Mouse (Mus musculus): ENCODE measurements at regions not wholly inside any gene's neighbourhood (a gene's known extent, or its start where the extent isn't known, plus 50 kb on each side); places are given as distances from the start of the nearest gene placed in this dataset.

DNA sequence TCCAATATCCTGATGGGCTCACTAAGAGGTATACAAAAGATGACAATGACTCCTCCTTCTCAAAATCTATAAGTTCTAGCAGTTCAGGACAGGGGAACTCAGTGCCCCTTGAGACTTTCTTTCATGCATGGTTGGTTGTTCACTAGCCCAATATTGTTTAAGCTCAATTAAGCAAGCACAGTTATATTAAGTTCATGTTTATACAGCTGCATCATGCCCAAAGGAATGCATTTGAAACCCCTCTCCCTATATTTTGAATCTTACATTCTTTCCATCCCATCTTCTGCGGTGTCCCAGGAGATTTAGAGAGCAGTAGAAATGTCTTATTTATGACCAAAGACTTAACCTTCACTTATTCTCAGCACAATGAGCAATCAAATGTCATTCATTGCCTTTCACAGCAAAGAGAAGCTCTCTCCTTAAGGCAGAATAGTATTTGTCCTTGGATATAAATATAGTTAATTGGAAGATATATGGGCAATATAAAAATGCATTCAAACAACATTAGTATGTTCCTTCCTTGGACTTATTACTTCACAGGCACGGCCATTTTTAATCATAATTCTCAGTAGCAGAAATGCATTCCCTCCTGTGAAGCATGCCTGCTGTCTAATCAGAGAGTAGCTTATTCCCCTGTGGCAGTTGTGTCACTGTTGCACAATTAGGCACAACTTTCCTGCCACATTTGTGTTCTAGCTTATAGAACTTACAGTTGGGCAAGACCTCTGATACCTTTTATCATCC lies 455.8 kb upstream of the N6amt1 start:
- no peak for TF ChIP-seq MAFK (IDR thresholded peaks at IDR 0.05; ENCODE audit: insufficient read depth, low read depth, low read length)
- Histone ChIP-seq H3K9me3 (ENCODE audit: control insufficient read depth, insufficient read depth, low read depth, low read length) (no peaks in the 10 kb centered on the region), H3K4me3 (ENCODE audit: insufficient read depth in 1 of 2, low read depth in 1 of 2, low read length in 2 of 2, poor library complexity in 1 of 2, severe bottlenecking in 1 of 2) (no peak overlapping the region), H3K27ac (ENCODE audit: insufficient read depth, low read depth, low read length, poor library complexity, severe bottlenecking) (no peak overlapping the region), H3K9ac (ENCODE audit: insufficient read depth, low read depth, low read length, poor library complexity, severe bottlenecking) (no peak overlapping the region), H3K4me1 (ENCODE audit: control insufficient read depth in 2 of 2, insufficient read depth in 2 of 2, low read length in 2 of 2, poor library complexity in 1 of 2) (no peaks in the 10 kb centered on the region), H3K36me3 (ENCODE audit: control insufficient read depth, insufficient read depth, low read length, poor library complexity, severe bottlenecking) (no peaks in the 10 kb centered on the region)
- in situ Hi-C loops (cut with MboI; ENCODE audit: low sequenced_read_pairs in 2 of 2, unreplicated experiment in 2 of 2): no loop called here
- no peak for DNase-seq (ENCODE audit: low read depth, low spot score)

DNA sequence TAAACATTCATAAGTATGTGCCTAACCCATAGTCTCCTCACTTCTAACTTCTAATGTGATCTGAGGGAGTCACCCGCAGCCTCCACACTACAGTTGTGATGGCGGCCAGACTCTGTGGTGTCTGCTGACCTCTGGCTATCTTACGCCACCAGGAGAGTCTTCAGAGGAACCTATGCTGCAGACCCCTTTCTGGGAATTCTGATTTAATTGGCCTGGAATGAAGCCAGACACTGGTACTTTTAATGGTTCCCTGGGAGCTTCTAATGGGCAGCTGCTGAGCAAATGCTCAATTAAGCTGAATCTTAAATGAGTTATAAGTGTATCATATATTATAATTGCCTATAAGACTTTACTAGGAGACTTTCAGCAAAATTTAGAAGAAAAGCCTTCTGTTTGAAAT lies 459.0 kb upstream of the N6amt1 start:
- in situ Hi-C loops (cut with MboI; ENCODE audit: low sequenced_read_pairs in 2 of 2, unreplicated experiment in 2 of 2): no loop called here

GRCm38 (mm10) chr16:86894333-86894732 lies 459.7 kb upstream of the N6amt1 start:
- Histone ChIP-seq H3K9me3 (ENCODE audit: control insufficient read depth, insufficient read depth, low read depth, low read length) (no peaks in the 10 kb centered on the region), H3K9ac (ENCODE audit: insufficient read depth, low read depth, low read length, poor library complexity, severe bottlenecking) (no peak overlapping the region), H3K27ac (ENCODE audit: insufficient read depth, low read depth, low read length, poor library complexity, severe bottlenecking) (no peak overlapping the region), H3K4me3 (ENCODE audit: insufficient read depth in 1 of 2, low read depth in 1 of 2, low read length in 2 of 2, poor library complexity in 1 of 2, severe bottlenecking in 1 of 2) (no peak overlapping the region), H3K4me1 (ENCODE audit: control insufficient read depth in 2 of 2, insufficient read depth in 2 of 2, low read length in 2 of 2, poor library complexity in 1 of 2) (no peaks in the 10 kb centered on the region), H3K36me3 (ENCODE audit: control insufficient read depth, insufficient read depth, low read length, poor library complexity, severe bottlenecking) (no peaks in the 10 kb centered on the region)
- TF ChIP-seq CHD2 (IDR thresholded peaks at IDR 0.05; ENCODE audit: low read depth, low read length) (no peak), MAFK (IDR thresholded peaks at IDR 0.05; ENCODE audit: insufficient read depth, low read depth, low read length) (no peak), ZC3H11A (IDR thresholded peaks at IDR 0.05; ENCODE audit: borderline replicate concordance, low read depth, low read length) (no peak), ZNF384 (IDR thresholded peaks at IDR 0.05; ENCODE audit: low read depth, low read length) (no peak), HCFC1 (IDR thresholded peaks at IDR 0.05; ENCODE audit: borderline replicate concordance, insufficient read depth, low read length) (no peak)
- no peak for DNase-seq (ENCODE audit: low read depth, low spot score)
- in situ Hi-C loops (cut with MboI; ENCODE audit: low sequenced_read_pairs in 2 of 2, unreplicated experiment in 2 of 2): no loop called here

More for the DNA sequence above, 459.0 kb upstream of the N6amt1 start:
- DNase-seq (ENCODE audit: low read depth, low spot score): no peak
- no peaks in the 10 kb centered on the region for H3K9me3 ChIP-seq (ENCODE audit: control insufficient read depth, insufficient read depth, low read depth, low read length)
- H3K4me1 ChIP-seq (ENCODE audit: control insufficient read depth in 2 of 2, insufficient read depth in 2 of 2, low read length in 2 of 2, poor library complexity in 1 of 2): no peaks in the 10 kb centered on the region
- H3K27ac ChIP-seq (ENCODE audit: insufficient read depth, low read depth, low read length, poor library complexity, severe bottlenecking): no peak overlapping the region
- TF ChIP-seq HCFC1 (IDR thresholded peaks at IDR 0.05; ENCODE audit: borderline replicate concordance, insufficient read depth, low read length) (no peak), CHD2 (IDR thresholded peaks at IDR 0.05; ENCODE audit: low read depth, low read length) (no peak), ZNF384 (IDR thresholded peaks at IDR 0.05; ENCODE audit: low read depth, low read length) (no peak), MAFK (IDR thresholded peaks at IDR 0.05; ENCODE audit: insufficient read depth, low read depth, low read length) (no peak), ZC3H11A (IDR thresholded peaks at IDR 0.05; ENCODE audit: borderline replicate concordance, low read depth, low read length) (no peak)
- H3K4me3 ChIP-seq (ENCODE audit: insufficient read depth in 1 of 2, low read depth in 1 of 2, low read length in 2 of 2, poor library complexity in 1 of 2, severe bottlenecking in 1 of 2): no peak overlapping the region
- H3K9ac ChIP-seq (ENCODE audit: insufficient read depth, low read depth, low read length, poor library complexity, severe bottlenecking): no peak overlapping the region
- H3K36me3 ChIP-seq (ENCODE audit: control insufficient read depth, insufficient read depth, low read length, poor library complexity, severe bottlenecking): no peaks in the 10 kb centered on the region

- H3K4me3 ChIP-seq (ENCODE audit: insufficient read depth in 1 of 2, low read depth in 1 of 2, low read length in 2 of 2, poor library complexity in 1 of 2, severe bottlenecking in 1 of 2): no peak overlapping the region
- no peak for TF ChIP-seq ZNF384 (IDR thresholded peaks at IDR 0.05; ENCODE audit: low read depth, low read length)
- no peak for TF ChIP-seq ZC3H11A (IDR thresholded peaks at IDR 0.05; ENCODE audit: borderline replicate concordance, low read depth, low read length)
- no peak for TF ChIP-seq CHD2 (IDR thresholded peaks at IDR 0.05; ENCODE audit: low read depth, low read length)
- TF ChIP-seq MAFK (IDR thresholded peaks at IDR 0.05; ENCODE audit: insufficient read depth, low read depth, low read length): no peak
- TF ChIP-seq HCFC1 (IDR thresholded peaks at IDR 0.05; ENCODE audit: borderline replicate concordance, insufficient read depth, low read length): no peak
- DNase-seq (ENCODE audit: low read depth, low spot score): no peak
- H3K36me3 ChIP-seq (ENCODE audit: control insufficient read depth, insufficient read depth, low read length, poor library complexity, severe bottlenecking): no peaks in the 10 kb centered on the region
- H3K4me1 ChIP-seq (ENCODE audit: control insufficient read depth in 2 of 2, insufficient read depth in 2 of 2, low read length in 2 of 2, poor library complexity in 1 of 2): no peaks in the 10 kb centered on the region
- H3K9me3 ChIP-seq (ENCODE audit: control insufficient read depth, insufficient read depth, low read depth, low read length): no peaks in the 10 kb centered on the region
- no peak overlapping the region for H3K9ac ChIP-seq (ENCODE audit: insufficient read depth, low read depth, low read length, poor library complexity, severe bottlenecking)
- in situ Hi-C loops (cut with MboI; ENCODE audit: low sequenced_read_pairs in 2 of 2, unreplicated experiment in 2 of 2): loop anchor here in 1 of 2 experiments (10.0 kb wide), 1 partner anchor 1074 kb away; no protein-coding TSS in a partner anchor
- no peak overlapping the region for H3K27ac ChIP-seq (ENCODE audit: insufficient read depth, low read depth, low read length, poor library complexity, severe bottlenecking)
These were observed 465.6 kb upstream of the N6amt1 start for GRCm38 (mm10) chr16:86888421-86888820.

Data from ES-E14 (cell line).